Mouse (Mus musculus) stomach, embryonic 14.5 days (tissue): ENCODE measurements around the gene Maml3. TPM values are rescaled to one million over a fixed set of nuclear protein-coding genes. Genes with fewer than 3 reads are reported as not detected.

Experiments used
- ATAC-seq: fragments of 200-750 bp; cut with Nextera tagmentation; 2 replicates; pipeline ENCODE4 v1.8.0; 2017; ENCODE audit warnings: low read depth, moderate TSS enrichment; ENCODE audit not compliant: insufficient number of reproducible peaks, insufficient read depth, low FRiP score
- H3K27ac ChIP-seq: fragments of 300-500 bp; sonication (generic); 2 replicates; pipeline ENCODE4 v1.5.1; 2014; ENCODE audit warnings: mild to moderate bottlenecking, low read length, moderate library complexity, mixed read lengths
- H3K27me3 ChIP-seq: fragments of 300-500 bp; sonication (generic); 2 replicates; pipeline ENCODE4 v1.6.1; 2014; ENCODE audit warnings: low read length, control low read depth, mixed read lengths; ENCODE audit not compliant: control insufficient read depth, insufficient read depth
- H3K36me3 ChIP-seq: fragments of 300-500 bp; sonication (generic); 2 replicates; pipeline ENCODE4 v1.6.1; 2014; ENCODE audit warnings: mild to moderate bottlenecking, control low read depth, low read length, moderate library complexity, mixed read lengths; ENCODE audit not compliant: control insufficient read depth, insufficient read depth
- H3K4me1 ChIP-seq: fragments of 300-500 bp; sonication (generic); 2 replicates; pipeline ENCODE4 v1.6.1; 2014; ENCODE audit warnings: low read length, control low read depth, mixed read lengths; ENCODE audit not compliant: control insufficient read depth, insufficient read depth
- H3K4me2 ChIP-seq: fragments of 300-500 bp; sonication (generic); replicated peaks from 2 replicates; pipeline ENCODE4 v1.6.1; 2014; ENCODE audit warnings: low read depth, low read length, control low read depth
- H3K4me3 ChIP-seq: fragments of 300-500 bp; sonication (generic); 2 replicates; pipeline ENCODE4 v1.5.1; 2014; ENCODE audit warnings: low read depth, low read length, control low read depth
- H3K9ac ChIP-seq: fragments of 300-500 bp; sonication (generic); replicated peaks from 2 replicates; pipeline ENCODE4 v1.6.1; 2014; ENCODE audit warnings: low read depth, mild to moderate bottlenecking, control low read depth, low read length, moderate library complexity, mixed read lengths
- H3K9me3 ChIP-seq: fragments of 300-500 bp; sonication (generic); 2 replicates; pipeline ENCODE4 v1.6.1; 2016; ENCODE audit warnings: low read depth, low read length, control low read depth; ENCODE audit not compliant: control insufficient read depth
- WGBS: fragments of 180-500 bp; shearing (Covaris S2); extraction: QIAGEN DNeasy Blood & Tissue Kit; methylation state at CpG from one replicate; pipeline ENCODE4 v1.1.7; 2014; 5-methylcytosine and 5-hydroxymethylcytosine counted together
- polyA plus RNA-seq: library from polyadenylated mRNA; unstranded; fragments of >200 nt; fragmentation: Nextera tagmentation; extraction: Ambion mirVana; gene quantifications from 2 replicates; pipeline ENCODE4 v1.2.1, GENCODE M21; 2014

Maml3 gene
- polyA plus RNA-seq, 1 experiment from 2014 or later, result 9.3 TPM

GRCm38 (mm10) chr3:51708746-51709411 lies 396.0 kb downstream of the Maml3 start:
- 40% methylated on average over 21 of the region's 21 CpGs for WGBS
- Histone ChIP-seq H3K4me2 (peak overlapping the region; percentile 25), H3K4me1 (peaks cover 14% of the 10 kb centered on the region; the same call in 1 of the 2 replicates), H3K9ac (no peak overlapping the region), H3K27ac (peak overlapping the region; percentile 79), H3K36me3 (no peaks in the 10 kb centered on the region), H3K27me3 (no peaks in the 10 kb centered on the region), H3K4me3 (no peak overlapping the region), H3K9me3 (no peaks in the 10 kb centered on the region)
- ATAC-seq, result peak; percentile 83

GRCm38 (mm10) chr3:51708375-51708745 lies 396.5 kb downstream of the Maml3 start:
- peaks cover 13% of the 10 kb centered on the region; the same call in 1 of the 2 replicates for H3K4me1 ChIP-seq
- 0 out of 2 replicates have a peak overlapping the region, but pooled peaks have one; percentile 8 for H3K4me2 ChIP-seq
- no peaks in the 10 kb centered on the region for H3K27me3 ChIP-seq
- no peak overlapping the region for H3K4me3 ChIP-seq
- H3K9me3 ChIP-seq, result no peaks in the 10 kb centered on the region
- WGBS, result 25% methylated on average over 1 of the region's 1 CpGs
- ATAC-seq, result peak; percentile 25; the same call in 1 of the 2 replicates
- no peak overlapping the region for H3K9ac ChIP-seq
- peak overlapping the region; percentile 79 for H3K27ac ChIP-seq
- no peaks in the 10 kb centered on the region for H3K36me3 ChIP-seq

- peaks cover 21% of the 10 kb centered on the region; the same call in 1 of the 2 replicates for H3K4me1 ChIP-seq
- no peaks in the 10 kb centered on the region for H3K9me3 ChIP-seq
- H3K27ac ChIP-seq, result no peak overlapping the region
- H3K4me3 ChIP-seq, result no peak overlapping the region
- ATAC-seq, result no peak
- no peak overlapping the region for H3K4me2 ChIP-seq
- H3K9ac ChIP-seq, result no peak overlapping the region
- 87% methylated on average over 7 of the region's 7 CpGs for WGBS
- no peaks in the 10 kb centered on the region for H3K27me3 ChIP-seq
- no peaks in the 10 kb centered on the region for H3K36me3 ChIP-seq
Measured at GRCm38 (mm10) chr3:51705220-51705619, 399.7 kb downstream of the Maml3 start.

GRCm38 (mm10) chr3:51703478-51703877 lies 401.4 kb downstream of the Maml3 start:
- Histone ChIP-seq H3K9me3 (no peaks in the 10 kb centered on the region), H3K9ac (no peak overlapping the region), H3K4me3 (no peak overlapping the region), H3K36me3 (no peaks in the 10 kb centered on the region), H3K4me2 (no peak overlapping the region), H3K27me3 (no peaks in the 10 kb centered on the region), H3K27ac (no peak overlapping the region), H3K4me1 (peaks cover 19% of the 10 kb centered on the region; the same call in 1 of the 2 replicates)
- 90% methylated on average over 8 of the region's 8 CpGs for WGBS
- no peak for ATAC-seq

GRCm38 (mm10) chr3:51702701-51703286 lies 402.1 kb downstream of the Maml3 start:
- Histone ChIP-seq H3K36me3 (no peaks in the 10 kb centered on the region), H3K9me3 (no peaks in the 10 kb centered on the region), H3K4me2 (no peak overlapping the region), H3K27ac (no peak overlapping the region), H3K27me3 (no peaks in the 10 kb centered on the region), H3K4me3 (no peak overlapping the region), H3K9ac (no peak overlapping the region), H3K4me1 (peaks cover 14% of the 10 kb centered on the region; the same call in 1 of the 2 replicates)
- no peak for ATAC-seq
- WGBS, result 82% methylated on average over 8 of the region's 8 CpGs

GRCm38 (mm10) chr3:51701950-51702349 lies 402.9 kb downstream of the Maml3 start:
- ATAC-seq, result peak; percentile 51; the same call in 1 of the 2 replicates
- no peaks in the 10 kb centered on the region for H3K27me3 ChIP-seq
- no peak overlapping the region for H3K9ac ChIP-seq
- H3K9me3 ChIP-seq, result no peaks in the 10 kb centered on the region
- H3K36me3 ChIP-seq, result no peaks in the 10 kb centered on the region
- H3K4me2 ChIP-seq, result peak overlapping the region; percentile 61
- 13% methylated on average over 13 of the region's 13 CpGs for WGBS
- peaks cover 14% of the 10 kb centered on the region; the same call in 1 of the 2 replicates for H3K4me1 ChIP-seq
- H3K4me3 ChIP-seq, result peak overlapping the region; percentile 34
- H3K27ac ChIP-seq, result peak overlapping the region; percentile 73

GRCm38 (mm10) chr3:51701281-51701751 lies 403.6 kb downstream of the Maml3 start:
- peak; percentile 93 for ATAC-seq
- H3K9me3 ChIP-seq, result no peaks in the 10 kb centered on the region
- under 1% methylated on average over 27 of the region's 27 CpGs for WGBS
- H3K4me1 ChIP-seq, result peaks cover 14% of the 10 kb centered on the region; the same call in 1 of the 2 replicates
- H3K4me2 ChIP-seq, result peak overlapping the region; percentile 61
- no peaks in the 10 kb centered on the region for H3K36me3 ChIP-seq
- no peaks in the 10 kb centered on the region for H3K27me3 ChIP-seq
- peak overlapping the region; percentile 34 for H3K4me3 ChIP-seq
- peak overlapping the region; percentile 73 for H3K27ac ChIP-seq
- no peak overlapping the region; the same call in 1 of the 2 replicates for H3K9ac ChIP-seq

GRCm38 (mm10) chr3:51700731-51701280 lies 404.1 kb downstream of the Maml3 start:
- H3K4me2 ChIP-seq, result peak overlapping the region; percentile 61
- H3K27me3 ChIP-seq, result no peaks in the 10 kb centered on the region
- no peak for ATAC-seq
- H3K27ac ChIP-seq, result no peak overlapping the region
- H3K9me3 ChIP-seq, result no peaks in the 10 kb centered on the region
- H3K4me3 ChIP-seq, result peak overlapping the region; percentile 34; the same call in 1 of the 2 replicates
- WGBS, result 25% methylated on average over 15 of the region's 15 CpGs
- H3K9ac ChIP-seq, result no peak overlapping the region; the same call in 1 of the 2 replicates
- H3K36me3 ChIP-seq, result no peaks in the 10 kb centered on the region
- peaks cover 14% of the 10 kb centered on the region; the same call in 1 of the 2 replicates for H3K4me1 ChIP-seq
